Mouse (Mus musculus) hindbrain, embryonic 16.5 days (tissue): ENCODE results near the gene Ace3. TPM values are rescaled to one million over a fixed set of nuclear protein-coding genes. Genes with fewer than 3 reads are reported as not detected.
"Not testable (repeated sequence)": the region's sequence is repeated elsewhere in the genome, so short reads cannot be mapped to it uniquely, and the experiment has no call there.

Experiments
- ATAC-seq: fragments of 200-750 bp; cut with Nextera tagmentation; 2 replicates; pipeline ENCODE4 v1.8.0; 2017; ENCODE audit warnings: moderate TSS enrichment, moderate library complexity
- H3K27ac ChIP-seq: fragments of 300-500 bp; sonication (generic); 2 replicates; pipeline ENCODE4 v1.5.1; 2014; ENCODE audit warnings: low read depth, mild to moderate bottlenecking, control low read depth, low read length, moderate library complexity
- H3K27me3 ChIP-seq: fragments of 300-500 bp; sonication (generic); replicated peaks from 2 replicates; pipeline ENCODE4 v1.6.1; 2014; ENCODE audit warnings: low read length; ENCODE audit not compliant: control insufficient read depth, insufficient read depth
- H3K36me3 ChIP-seq: fragments of 300-500 bp; sonication (generic); 2 replicates; pipeline ENCODE4 v1.6.1; 2014; ENCODE audit warnings: mild to moderate bottlenecking, low read length, moderate library complexity, mixed read lengths; ENCODE audit not compliant: control insufficient read depth, insufficient read depth
- H3K4me1 ChIP-seq: fragments of 300-500 bp; sonication (generic); 2 replicates; pipeline ENCODE4 v1.6.1; 2014; ENCODE audit warnings: low read depth, low read length; ENCODE audit not compliant: control insufficient read depth, insufficient read depth
- H3K4me2 ChIP-seq: fragments of 300-500 bp; sonication (generic); 2 replicates; pipeline ENCODE4 v1.6.1; 2014; ENCODE audit warnings: mild to moderate bottlenecking, low read length, control low read depth, moderate library complexity
- H3K4me3 ChIP-seq: fragments of 300-500 bp; sonication (generic); 2 replicates; pipeline ENCODE4 v1.5.1; 2014; ENCODE audit warnings: mild to moderate bottlenecking, low read length, control low read depth, moderate library complexity
- H3K9ac ChIP-seq: fragments of 300-500 bp; sonication (generic); 2 replicates; pipeline ENCODE4 v1.6.1; 2014; ENCODE audit warnings: low read depth, mild to moderate bottlenecking, control low read depth, low read length, moderate library complexity
- H3K9me3 ChIP-seq: fragments of 300-500 bp; sonication (generic); 2 replicates; pipeline ENCODE4 v1.6.1; 2014; ENCODE audit warnings: mild to moderate bottlenecking, low read length, moderate library complexity; ENCODE audit not compliant: control insufficient read depth
- WGBS: fragments of 180-500 bp; shearing (Covaris S2); extraction: QIAGEN DNeasy Blood & Tissue Kit; methylation state at CpG from one replicate; pipeline ENCODE4 v1.1.7; 2014; 5-methylcytosine and 5-hydroxymethylcytosine counted together
- polyA plus RNA-seq: library from polyadenylated mRNA; unstranded; fragments of >200 nt; fragmentation: Nextera tagmentation; extraction: Ambion mirVana; gene quantifications from 2 replicates; pipeline ENCODE4 v1.2.1, GENCODE M21; 2015

Ace3 gene
- polyA plus RNA-seq, 1 experiment from 2014 or later: not detected

DNA sequence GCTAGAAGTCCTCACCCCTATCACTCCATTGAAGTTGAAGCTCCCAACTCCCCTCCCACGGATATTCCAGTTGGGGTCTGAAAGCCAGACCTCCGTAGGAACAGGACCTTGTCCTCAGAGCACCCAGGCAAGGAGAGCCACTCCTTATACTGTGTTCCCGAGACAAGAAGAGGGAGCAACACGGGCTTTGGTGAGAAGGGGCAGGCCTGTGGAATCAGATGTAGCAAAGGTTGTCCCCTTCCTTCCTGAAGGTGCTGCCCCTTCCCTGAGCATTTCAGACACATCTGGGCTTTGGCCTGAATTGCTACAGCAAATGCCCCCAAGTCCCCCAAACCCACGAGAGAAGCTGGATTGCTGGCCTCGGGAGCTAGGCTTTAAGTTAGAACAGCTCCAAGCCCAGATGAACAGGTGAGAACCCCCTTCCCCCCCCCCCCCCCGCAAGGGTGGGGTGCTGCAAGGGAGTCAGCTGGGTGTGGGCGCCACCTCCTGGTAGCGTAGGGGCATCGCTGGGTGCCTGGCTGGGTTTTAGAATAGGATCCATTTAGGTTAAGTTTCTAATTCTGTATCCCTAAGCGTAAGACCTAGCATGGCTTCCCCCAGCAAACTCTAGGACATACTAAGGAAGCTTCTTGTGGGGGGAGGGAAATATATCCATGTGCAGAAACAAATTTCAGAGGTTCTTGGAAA lies 32.1 kb downstream of the Ace3 start:
- H3K4me3 ChIP-seq: no peak overlapping the region
- no peak overlapping the region for H3K27ac ChIP-seq
- H3K36me3 ChIP-seq: no peaks in the 10 kb centered on the region
- H3K27me3 ChIP-seq: no peaks in the 10 kb centered on the region
- no peaks in the 10 kb centered on the region for H3K9me3 ChIP-seq
- H3K4me2 ChIP-seq: no peak overlapping the region
- no peaks in the 10 kb centered on the region for H3K4me1 ChIP-seq
- H3K9ac ChIP-seq: no peak overlapping the region
- ATAC-seq: peak; percentile 34; the same call in 1 of the 2 replicates
- 49% methylated on average over 10 of the region's 11 CpGs for WGBS

DNA sequence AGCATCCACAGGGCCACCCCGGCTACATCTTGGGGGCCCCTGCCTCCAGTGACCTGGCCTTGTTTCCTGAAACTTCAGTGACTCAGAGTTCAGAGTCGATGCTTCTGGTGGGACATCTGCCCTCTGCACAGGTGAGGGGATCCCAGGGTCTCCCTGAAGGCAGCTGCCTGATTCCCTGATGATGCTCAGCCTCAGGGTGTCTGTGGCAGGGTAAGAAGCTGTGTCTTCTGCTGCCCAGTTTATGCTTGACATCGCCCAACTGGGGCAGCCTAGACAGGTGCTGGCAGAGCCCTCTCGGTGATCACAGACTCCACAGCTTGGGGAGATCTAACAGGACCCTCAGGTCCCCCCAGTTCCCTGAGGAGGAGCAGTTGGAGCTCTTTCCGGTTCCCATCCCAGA lies 33.1 kb downstream of the Ace3 start:
- Histone ChIP-seq H3K9me3 (no peaks in the 10 kb centered on the region), H3K27me3 (no peaks in the 10 kb centered on the region), H3K36me3 (no peaks in the 10 kb centered on the region), H3K9ac (no peak overlapping the region), H3K4me3 (no peak overlapping the region), H3K4me1 (no peaks in the 10 kb centered on the region), H3K27ac (no peak overlapping the region), H3K4me2 (no peak overlapping the region)
- WGBS: 93% methylated on average over 5 of the region's 5 CpGs
- no peak for ATAC-seq

DNA sequence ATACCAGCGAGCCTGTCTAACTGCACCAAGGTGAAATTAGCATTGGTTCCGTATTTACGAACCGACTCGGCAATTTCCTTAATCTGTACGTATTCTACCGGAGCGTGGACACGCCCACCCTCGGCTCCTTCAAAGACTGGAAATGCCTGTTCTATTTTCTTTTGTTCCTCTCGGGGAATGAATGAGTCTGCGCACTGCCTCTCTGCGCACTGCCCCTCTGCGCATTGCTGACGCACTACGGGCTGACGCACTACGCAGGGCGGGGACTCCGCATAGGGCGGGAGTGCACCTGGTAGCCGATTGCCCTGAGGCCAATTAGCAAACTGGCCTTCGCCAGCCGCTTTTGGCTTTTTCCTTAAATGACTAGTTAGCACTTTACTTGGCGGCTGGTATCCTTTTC lies 37.6 kb downstream of the Ace3 start:
- 41% methylated on average over 5 of the region's 25 CpGs for WGBS
- peak overlapping the region; percentile 37; the same call in 1 of the 2 replicates for H3K4me2 ChIP-seq
- H3K36me3 ChIP-seq, H3K9me3 ChIP-seq, ATAC-seq, H3K27me3 ChIP-seq, H3K4me1 ChIP-seq: not testable (repeated sequence)
- peak overlapping the region; percentile 41; the same call in 1 of the 2 replicates for H3K9ac ChIP-seq
- H3K4me3 ChIP-seq: peak overlapping the region; percentile 33
- peak overlapping the region; percentile 61 for H3K27ac ChIP-seq

DNA sequence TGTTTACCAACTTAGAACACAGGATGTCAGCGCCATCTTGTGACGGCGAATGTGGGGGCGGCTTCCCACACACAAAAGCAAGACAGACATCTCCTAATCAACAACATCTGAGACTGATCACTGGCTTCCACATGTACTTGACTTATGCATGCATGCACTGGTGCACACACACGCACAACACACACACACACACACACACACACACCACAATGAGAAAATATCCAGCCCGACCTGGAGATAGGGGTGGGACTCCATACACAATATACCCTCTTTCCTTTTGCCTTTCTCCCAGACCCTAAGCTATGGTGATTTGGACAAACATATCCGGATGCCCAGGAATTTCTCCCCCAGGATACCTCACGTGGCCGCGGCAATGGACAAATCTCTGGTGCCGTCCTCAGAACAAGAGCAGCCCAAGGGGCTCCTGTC lies 39.0 kb downstream of the Ace3 start:
- ATAC-seq: no peak
- H3K27ac ChIP-seq: peak overlapping the region; percentile 64
- no peaks in the 10 kb centered on the region for H3K9me3 ChIP-seq
- H3K27me3 ChIP-seq: no peaks in the 10 kb centered on the region
- H3K9ac ChIP-seq: peak overlapping the region; percentile 20
- peak overlapping the region; percentile 45 for H3K4me2 ChIP-seq
- no peaks in the 10 kb centered on the region for H3K36me3 ChIP-seq
- WGBS: 38% methylated on average over 11 of the region's 11 CpGs
- no peak overlapping the region; the same call in 1 of the 2 replicates for H3K4me3 ChIP-seq
- H3K4me1 ChIP-seq: peaks cover 15% of the 10 kb centered on the region

DNA sequence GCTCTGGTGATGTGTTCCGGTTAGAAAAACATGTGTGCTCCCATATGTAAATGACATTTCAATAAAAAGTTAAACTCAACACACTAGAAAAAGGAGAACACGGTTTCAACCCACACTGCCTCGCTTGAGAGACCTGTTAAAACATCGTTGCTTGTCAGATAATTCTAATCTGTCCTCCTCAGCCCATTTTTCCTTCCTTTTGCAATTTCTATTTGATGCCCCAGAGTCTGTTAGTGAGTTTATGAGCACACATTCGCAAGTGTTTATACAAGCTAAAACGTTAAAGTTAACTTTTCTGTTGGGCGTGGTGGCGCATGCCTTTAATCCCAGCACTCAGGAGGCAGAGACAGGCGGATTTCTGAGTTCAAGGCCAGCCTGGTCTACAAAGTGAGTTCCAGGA lies 40.5 kb downstream of the Ace3 start:
- Histone ChIP-seq H3K4me1 (peaks cover 28% of the 10 kb centered on the region), H3K27ac (no peak overlapping the region), H3K9me3 (no peaks in the 10 kb centered on the region), H3K27me3 (no peaks in the 10 kb centered on the region), H3K9ac (no peak overlapping the region), H3K4me2 (no peak overlapping the region), H3K36me3 (no peaks in the 10 kb centered on the region), H3K4me3 (no peak overlapping the region)
- no peak for ATAC-seq
- WGBS: 91% methylated on average over 9 of the region's 9 CpGs

DNA sequence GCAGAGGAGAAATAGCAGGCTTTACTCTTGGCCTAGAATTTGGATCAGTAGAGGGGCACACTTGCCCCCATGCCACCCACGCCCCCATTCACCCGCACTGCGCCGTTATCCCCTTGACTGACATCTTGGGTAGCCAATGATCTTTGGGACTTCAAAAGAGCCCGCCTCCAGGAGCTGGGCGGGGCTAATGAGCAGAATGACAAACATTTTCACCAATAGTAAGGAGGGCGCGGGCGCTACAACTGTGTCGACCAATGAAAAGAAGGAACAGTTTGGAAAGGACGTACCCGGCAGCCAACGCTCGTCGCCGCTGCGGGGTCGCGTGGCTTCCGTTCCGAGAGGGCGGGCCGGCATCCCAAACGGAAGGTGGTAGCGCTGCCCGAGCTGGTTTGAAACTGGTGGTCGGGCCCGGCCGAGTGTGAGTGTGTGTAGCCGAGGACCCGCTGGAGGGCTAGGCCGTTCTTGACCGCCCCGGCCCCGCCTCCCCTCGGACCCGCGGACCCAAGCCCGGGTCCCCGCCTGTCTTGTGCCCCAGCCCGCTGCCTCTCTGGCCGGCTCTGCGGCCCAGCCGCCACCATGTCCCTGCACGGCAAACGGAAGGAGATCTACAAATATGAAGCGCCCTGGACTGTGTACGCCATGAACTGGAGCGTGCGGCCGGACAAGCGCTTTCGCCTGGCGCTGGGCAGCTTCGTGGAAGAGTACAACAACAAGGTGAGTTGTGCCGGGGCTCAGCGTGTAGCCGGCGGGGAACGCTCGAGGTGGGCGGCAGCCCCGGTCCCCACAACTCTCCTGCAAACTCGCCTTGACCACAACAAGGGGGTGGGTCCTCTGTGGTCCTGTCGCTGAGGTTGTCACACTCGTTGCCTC lies 42.3 kb downstream of the Ace3 start, which contains the start of gene Dcaf7:
Gene Dcaf7, plus strand, starts transcription at position 325 of the 870 bp plus-strand sequence.
- ATAC-seq: peak; percentile 98
- H3K9ac ChIP-seq: peak within 1 kb of the TSS; percentile 92
- peak within 1 kb of the TSS; percentile 63 for H3K4me2 ChIP-seq
- no peaks in the 10 kb centered on the region for H3K27me3 ChIP-seq
- 0% methylated on average over 66 of the region's 66 CpGs for WGBS
- H3K9me3 ChIP-seq: no peaks in the 10 kb centered on the region
- peak within 1 kb of the TSS; percentile 89 for H3K4me3 ChIP-seq
- H3K27ac ChIP-seq: peak within 1 kb of the TSS; percentile 96
- H3K36me3 ChIP-seq: no peaks in the 10 kb centered on the region
- peaks cover 28% of the 10 kb centered on the region for H3K4me1 ChIP-seq

DNA sequence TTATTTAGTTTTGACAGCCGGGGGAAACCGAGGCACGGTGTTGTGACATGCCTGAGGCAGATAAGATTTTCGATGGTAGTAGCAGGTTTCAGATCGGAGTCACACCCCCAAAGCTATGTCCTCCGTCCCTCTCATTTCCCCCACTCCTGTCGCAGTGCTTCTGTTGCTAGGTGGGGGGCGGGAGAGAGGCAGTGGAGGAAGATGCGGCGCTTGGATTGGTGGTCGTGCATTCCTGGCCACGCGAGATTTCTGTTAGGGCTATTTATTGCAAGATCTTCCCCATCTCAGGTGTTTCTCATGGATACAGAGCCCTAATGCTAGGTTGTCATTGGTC lies 42.9 kb downstream of the Ace3 start:
- Histone ChIP-seq H3K27me3 (no peaks in the 10 kb centered on the region), H3K27ac (peak overlapping the region; percentile 96), H3K4me2 (peak overlapping the region; percentile 63), H3K9ac (peak overlapping the region; percentile 92), H3K4me1 (peaks cover 28% of the 10 kb centered on the region), H3K36me3 (no peaks in the 10 kb centered on the region), H3K9me3 (no peaks in the 10 kb centered on the region), H3K4me3 (peak overlapping the region; percentile 89)
- peak; percentile 58 for ATAC-seq
- under 1% methylated on average over 13 of the region's 13 CpGs for WGBS

DNA sequence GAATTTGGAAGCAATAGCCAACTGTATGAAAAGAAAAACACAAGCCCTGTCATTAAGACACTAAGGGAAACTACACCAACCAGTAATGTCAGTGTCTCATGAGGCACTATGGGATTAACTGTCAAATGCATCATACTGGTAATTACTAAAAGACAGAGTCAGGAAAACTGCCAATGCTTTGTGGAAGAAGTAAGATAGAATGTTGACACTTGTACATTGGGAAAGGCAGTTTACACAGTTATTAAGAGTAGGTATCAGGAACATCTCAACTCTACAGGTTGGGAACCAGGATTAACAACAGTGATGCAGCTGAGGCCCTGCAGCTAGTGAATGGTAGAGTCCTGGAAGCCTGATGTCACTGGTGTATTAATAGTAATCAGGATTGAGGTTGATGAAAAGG lies 49.9 kb downstream of the Ace3 start:
- Histone ChIP-seq H3K27ac (no peak overlapping the region), H3K4me1 (peaks cover 4% of the 10 kb centered on the region), H3K36me3 (peaks cover 18% of the 10 kb centered on the region), H3K4me2 (no peak overlapping the region), H3K9me3 (no peaks in the 10 kb centered on the region), H3K9ac (no peak overlapping the region), H3K27me3 (no peaks in the 10 kb centered on the region), H3K4me3 (no peak overlapping the region)
- no peak for ATAC-seq

DNA sequence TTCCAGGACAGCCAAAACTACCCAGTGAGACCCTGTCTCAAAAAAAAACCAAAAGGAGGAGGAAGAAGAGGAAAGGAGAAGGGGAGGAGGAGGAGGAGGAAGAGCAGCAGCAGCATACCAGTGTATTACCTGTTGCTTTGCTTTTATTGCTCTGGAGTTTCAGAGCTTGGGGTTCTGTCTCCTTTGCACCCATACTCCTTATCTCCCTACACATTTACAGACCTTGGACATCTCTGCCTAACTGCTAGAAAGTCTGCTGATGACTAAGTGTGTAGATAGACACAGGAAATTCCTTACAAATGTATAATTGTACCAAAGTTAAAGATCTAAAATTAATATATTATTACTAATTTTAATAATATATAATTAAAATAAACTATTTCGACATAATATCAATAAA lies 50.8 kb downstream of the Ace3 start:
- H3K27ac ChIP-seq: no peak overlapping the region
- H3K4me3 ChIP-seq: no peak overlapping the region
- H3K36me3 ChIP-seq: peaks cover 23% of the 10 kb centered on the region
- H3K9me3 ChIP-seq: no peaks in the 10 kb centered on the region
- H3K4me1 ChIP-seq: no peaks in the 10 kb centered on the region; the same call in 1 of the 2 replicates
- WGBS: 96% methylated on average over 1 of the region's 1 CpGs
- no peak overlapping the region for H3K9ac ChIP-seq
- no peaks in the 10 kb centered on the region for H3K27me3 ChIP-seq
- H3K4me2 ChIP-seq: no peak overlapping the region
- no peak for ATAC-seq
